Mouse (Mus musculus) frontal cortex, postnatal 36 days (tissue): ENCODE measurements at regions not wholly inside any gene's neighbourhood (a gene's known extent, or its start where the extent isn't known, plus 50 kb on each side); places are given as distances from the start of the nearest gene placed in this dataset.

Experiments used
- DNase-seq, 2 experiments: peaks; one replicate each; pipeline ENCODE4 v3.0.0; 2022; ENCODE audit warnings: low spot score in 2 of 2

GRCm38 (mm10) chr8:115478406-115479060, 229.1 kb downstream of the Maf start:
- DNase-seq, result no peak

DNA sequence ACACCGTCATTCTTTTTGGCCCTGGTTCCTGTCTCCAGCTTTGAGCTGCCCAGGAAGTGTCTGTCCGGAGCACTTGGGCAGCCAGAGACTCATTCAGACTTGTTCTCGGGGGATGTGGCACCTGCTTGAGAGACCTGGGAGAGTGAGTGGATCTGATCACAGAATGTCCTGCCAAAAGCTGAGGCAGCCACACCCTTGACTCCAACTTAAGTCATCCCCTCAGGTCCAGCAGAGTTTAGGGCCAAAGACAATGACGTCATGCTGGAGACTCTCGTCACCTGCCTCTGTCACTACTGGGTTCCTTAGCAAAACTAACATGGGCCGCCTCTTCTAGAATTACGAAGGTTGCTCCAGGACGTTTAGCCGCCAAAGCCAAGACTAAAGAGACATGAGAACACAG, 231.5 kb downstream of the Maf start:
- no peak for DNase-seq

GRCm38 (mm10) chr8:115475156-115475555, 232.4 kb downstream of the Maf start:
- no peak for DNase-seq

DNA sequence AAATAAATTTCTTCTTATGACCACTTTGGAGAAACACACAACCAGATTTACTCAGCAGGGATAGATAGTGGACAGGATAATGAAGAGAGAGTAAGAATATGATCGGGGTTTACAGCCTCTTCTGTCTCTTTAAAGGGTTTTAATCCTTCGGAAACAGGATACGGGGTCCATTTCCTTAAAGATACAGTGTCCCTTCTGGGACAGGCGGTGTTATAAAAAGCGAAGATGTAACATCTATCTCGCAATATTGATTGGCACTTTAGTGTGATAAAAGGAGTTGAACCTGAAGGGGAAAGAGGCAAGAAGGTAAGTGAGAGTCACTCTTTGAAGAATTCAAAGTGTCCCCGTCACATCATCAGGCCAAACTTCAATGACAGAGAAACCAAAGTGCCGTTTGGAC, 233.6 kb downstream of the Maf start:
- no peak for DNase-seq

DNA sequence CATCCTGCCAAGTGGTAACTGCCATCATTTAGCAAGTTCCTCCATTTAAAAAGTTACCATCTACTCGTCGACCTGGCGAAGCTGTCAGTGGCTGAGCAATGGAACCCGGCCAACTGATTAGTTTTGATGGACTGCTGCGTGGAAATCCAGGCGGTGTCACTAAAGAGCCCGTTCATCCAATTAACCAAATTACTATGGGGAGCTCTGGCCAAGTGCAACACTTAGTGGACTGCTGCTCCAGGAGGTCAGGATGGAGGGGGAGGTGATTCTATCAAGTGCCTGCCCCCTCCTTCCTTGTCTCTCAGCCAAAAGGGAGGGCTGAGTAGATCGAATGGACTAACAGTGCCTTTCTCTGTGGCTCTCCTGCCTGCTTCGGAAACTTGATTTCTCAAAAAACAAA, 241.0 kb downstream of the Maf start:
- DNase-seq, result peak; percentile 4 to 23

GRCm38 (mm10) chr8:115466122-115466521, 241.5 kb downstream of the Maf start:
- DNase-seq, result peak in 1 of 2 experiments; percentile 1

GRCm38 (mm10) chr8:115462657-115463056, 244.9 kb downstream of the Maf start:
- DNase-seq, result no peak

DNA sequence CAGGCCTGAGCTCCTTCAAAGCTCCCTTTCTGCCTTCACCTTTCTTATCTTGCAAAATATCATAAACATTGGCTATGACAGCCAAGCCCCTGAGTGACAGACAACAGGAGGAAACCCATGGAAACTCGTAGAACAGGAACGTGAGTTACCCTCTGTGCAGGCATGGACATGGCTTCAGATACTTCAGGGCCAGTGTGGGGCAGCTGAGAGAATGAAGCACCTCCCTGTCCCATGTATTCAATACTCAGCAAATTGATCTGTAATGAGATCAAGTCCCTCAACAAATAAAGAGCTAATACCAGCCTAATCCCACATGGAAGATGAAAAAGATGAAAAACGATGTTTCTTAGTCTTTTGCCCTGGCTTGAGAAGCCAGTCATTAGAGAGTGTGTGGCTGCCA, 249.5 kb downstream of the Maf start:
- DNase-seq, result no peak

GRCm38 (mm10) chr8:115450789-115451188, 256.8 kb downstream of the Maf start:
- no peak for DNase-seq

- no peak for DNase-seq
Observed at GRCm38 (mm10) chr8:115448367-115448766, 259.2 kb downstream of the Maf start.

GRCm38 (mm10) chr8:115444519-115444918, 263.1 kb downstream of the Maf start:
- DNase-seq, result no peak

GRCm38 (mm10) chr8:115441943-115442550, 265.5 kb downstream of the Maf start:
- no peak for DNase-seq

DNA sequence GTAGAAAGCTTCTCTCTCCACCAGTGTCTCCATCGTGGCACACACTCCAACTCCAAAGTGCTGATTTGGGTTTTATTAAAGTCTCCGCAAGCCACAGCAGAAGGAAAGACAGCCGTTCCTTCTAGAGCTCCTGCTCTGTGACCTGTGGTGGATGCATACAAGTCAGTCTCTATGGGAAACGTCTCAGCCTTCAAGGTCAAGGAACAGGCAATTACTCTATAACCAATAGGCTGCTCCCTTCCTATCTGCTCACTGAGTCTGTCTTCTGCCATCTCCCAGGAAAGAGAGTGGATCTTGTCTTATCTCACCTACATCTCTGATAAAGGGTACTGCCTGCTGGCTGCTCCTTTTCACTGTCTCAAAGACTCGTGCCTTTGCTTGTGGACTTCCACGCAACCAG, 266.3 kb downstream of the Maf start:
- no peak for DNase-seq

GRCm38 (mm10) chr8:115440151-115440550, 267.4 kb downstream of the Maf start:
- DNase-seq, result no peak

GRCm38 (mm10) chr8:115439512-115439911, 268.1 kb downstream of the Maf start:
- DNase-seq, result peak in 1 of 2 experiments; percentile 6

DNA sequence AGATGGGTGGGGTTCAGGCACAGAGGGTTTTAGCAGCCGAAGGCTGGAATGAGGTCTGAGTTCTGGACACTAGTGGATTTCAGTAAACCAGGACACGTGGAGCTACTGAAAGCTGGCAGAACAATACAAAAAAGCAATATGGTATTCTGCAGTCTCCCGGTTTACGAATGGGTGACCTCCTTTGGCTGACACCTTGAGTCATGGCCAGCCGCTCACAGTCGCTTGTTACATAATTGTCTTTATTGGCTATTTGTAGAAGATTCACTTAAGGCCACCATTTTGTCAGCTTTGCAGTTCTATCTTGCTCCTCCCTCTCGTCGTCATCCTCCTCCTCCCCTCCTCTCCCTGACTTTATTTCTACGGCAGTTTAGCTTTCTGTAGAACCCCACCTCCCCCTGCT, 269.6 kb downstream of the Maf start:
- DNase-seq, result no peak

- DNase-seq, result no peak
Observed at GRCm38 (mm10) chr8:115436356-115436721, 271.3 kb downstream of the Maf start.

DNA sequence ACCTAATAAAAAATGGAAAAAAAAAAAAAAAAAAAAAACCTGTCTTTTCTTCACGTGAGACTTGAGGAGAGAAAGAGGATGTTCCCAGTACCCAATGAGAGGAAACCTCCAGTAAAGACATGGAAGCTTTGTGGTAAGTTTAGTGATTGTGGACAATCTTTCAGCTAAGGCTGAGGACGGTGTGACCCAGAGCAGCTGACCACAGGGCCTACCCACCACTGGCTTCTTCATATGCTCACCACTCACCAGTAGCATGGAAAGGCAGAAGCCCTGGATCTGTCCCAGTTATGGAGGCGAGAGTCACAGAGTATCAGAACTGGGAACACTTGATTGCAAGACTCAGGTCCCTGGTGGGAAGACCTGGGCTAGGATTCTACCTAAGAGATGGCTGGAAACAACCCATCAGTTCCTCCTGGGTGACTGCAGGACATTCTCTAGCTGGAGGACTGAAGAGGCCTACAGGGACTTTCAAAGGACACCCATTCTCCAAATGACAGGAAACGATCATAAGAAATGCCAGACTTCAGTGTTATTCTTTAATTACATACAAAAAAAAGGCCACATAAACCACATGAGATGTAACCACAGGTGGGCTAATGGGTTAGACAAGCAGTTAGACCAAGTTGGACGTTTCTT, 271.8 kb downstream of the Maf start:
- no peak for DNase-seq

- peak in 1 of 2 experiments; percentile 19 for DNase-seq
Observed at GRCm38 (mm10) chr8:115432396-115433040, 275.1 kb downstream of the Maf start.

- no peak for DNase-seq
Observed at GRCm38 (mm10) chr8:115430793-115431192, 276.8 kb downstream of the Maf start.

- DNase-seq, result no peak
Observed at GRCm38 (mm10) chr8:115429291-115429883, 278.2 kb downstream of the Maf start.

GRCm38 (mm10) chr8:115428528-115429290, 278.9 kb downstream of the Maf start:
- no peak for DNase-seq
